Mouse (Mus musculus): ENCODE results near the gene Olfr1469.

GRCm38 (mm10) chr19:13455986-13456385 is 48.3 kb downstream of the Olfr1469 start, which contains the start of gene Olfr1472:
- no peak for TF ChIP-seq CTCF (IDR thresholded peaks at IDR 0.05; ENCODE audit: extremely low read depth, insufficient read length, insufficient replicate concordance, low read depth, low read length)
- no peak for TF ChIP-seq POLR2A (IDR thresholded peaks at IDR 0.05; ENCODE audit: low read depth, low read length)

Data from small intestine, adult 2 months (tissue).